Mouse (Mus musculus): ENCODE results near the gene Coq10b.
"Not testable (repeated sequence)": the region's sequence is repeated elsewhere in the genome, so short reads cannot be mapped to it uniquely, and the experiment has no call there.

Coq10b gene

GRCm38 (mm10) chr1:55052355-55052953, at the start of gene Coq10b:
Gene Coq10b, plus strand, starts transcription at chr1:55052770.
- in situ Hi-C loops (cut with MboI, MseI), result no loop called here

GRCm38 (mm10) chr1:55008313-55008712, 44.3 kb upstream of the Coq10b start:
- in situ Hi-C loops (cut with MboI, MseI), result not testable (repeated sequence)

- in situ Hi-C loops (cut with MboI, MseI), result no loop called here
These were observed 40.1 kb upstream of the Coq10b start for GRCm38 (mm10) chr1:55012513-55012912.

GRCm38 (mm10) chr1:55021907-55022306, 30.7 kb upstream of the Coq10b start:
- in situ Hi-C loops (cut with MboI, MseI), result loop anchor here in 1 of 2 experiments (5.0 kb wide), 1 partner anchor 65 kb away; the partner anchor contains the start of genes Hspd1 and Hspe1

GRCm38 (mm10) chr1:55025656-55026430, 26.7 kb upstream of the Coq10b start:
- in situ Hi-C loops (cut with MboI, MseI), result loop anchor here in 1 of 2 experiments (5.0 to 25.0 kb wide), 2 partner anchors 61 to 1264 kb away; partner anchors contain the start of genes Hspd1 and Hspe1

GRCm38 (mm10) chr1:55026444-55027252, 25.9 kb upstream of the Coq10b start:
- in situ Hi-C loops (cut with MboI, MseI), result loop anchor here in 1 of 2 experiments (5.0 to 25.0 kb wide), 2 partner anchors 61 to 1264 kb away; partner anchors contain the start of genes Hspd1 and Hspe1

GRCm38 (mm10) chr1:55027253-55027801, 25.2 kb upstream of the Coq10b start, which contains the start of gene Sf3b1:
Gene Sf3b1, minus strand, starts transcription at chr1:55027481.
- in situ Hi-C loops (cut with MboI, MseI), result loop anchor here in 1 of 2 experiments (5.0 to 25.0 kb wide), 2 partner anchors 60 to 1265 kb away; partner anchors contain the start of genes Hspd1 and Hspe1

- in situ Hi-C loops (cut with MboI, MseI), result loop anchor here in 1 of 2 experiments (5.0 to 25.0 kb wide), 2 partner anchors 59 to 1266 kb away; partner anchors contain the start of genes Hspd1 and Hspe1
These were observed 24.6 kb upstream of the Coq10b start for GRCm38 (mm10) chr1:55027966-55028365.

- in situ Hi-C loops (cut with MboI, MseI), result loop anchor here in 1 of 2 experiments (5.0 to 25.0 kb wide), 2 partner anchors 59 to 1266 kb away; partner anchors contain the start of genes Hspd1 and Hspe1
These were observed 23.9 kb upstream of the Coq10b start for GRCm38 (mm10) chr1:55028512-55029249.

GRCm38 (mm10) chr1:55029446-55029845, 23.1 kb upstream of the Coq10b start:
- in situ Hi-C loops (cut with MboI, MseI), result loop anchor here in 1 of 2 experiments (5.0 to 25.0 kb wide), 2 partner anchors 58 to 1267 kb away; partner anchors contain the start of genes Hspd1 and Hspe1

- in situ Hi-C loops (cut with MboI, MseI), result loop anchor here in 1 of 2 experiments (25.0 kb wide), 1 partner anchor 1269 kb away; no protein-coding TSS in a partner anchor
These were observed 21.4 kb upstream of the Coq10b start for GRCm38 (mm10) chr1:55031026-55031779.

- in situ Hi-C loops (cut with MboI, MseI), result loop anchor here in 1 of 2 experiments (25.0 kb wide), 1 partner anchor 1278 kb away; no protein-coding TSS in a partner anchor
These were observed 12.6 kb upstream of the Coq10b start for GRCm38 (mm10) chr1:55039944-55040343.

GRCm38 (mm10) chr1:55041691-55042090, 10.9 kb upstream of the Coq10b start:
- in situ Hi-C loops (cut with MboI, MseI), result loop anchor here in 1 of 2 experiments (25.0 kb wide), 1 partner anchor 1279 kb away; no protein-coding TSS in a partner anchor

GRCm38 (mm10) chr1:55042246-55042645, 10.3 kb upstream of the Coq10b start:
- in situ Hi-C loops (cut with MboI, MseI), result loop anchor here in 1 of 2 experiments (25.0 kb wide), 1 partner anchor 1280 kb away; no protein-coding TSS in a partner anchor

GRCm38 (mm10) chr1:55043164-55043563, 9.4 kb upstream of the Coq10b start:
- in situ Hi-C loops (cut with MboI, MseI), result loop anchor here in 1 of 2 experiments (25.0 kb wide), 1 partner anchor 1281 kb away; no protein-coding TSS in a partner anchor

GRCm38 (mm10) chr1:55048841-55049587, 3.6 kb upstream of the Coq10b start:
- in situ Hi-C loops (cut with MboI, MseI), result loop anchor here in 1 of 2 experiments (25.0 kb wide), 1 partner anchor 1287 kb away; no protein-coding TSS in a partner anchor

GRCm38 (mm10) chr1:55051671-55052070, 899 bp upstream of the Coq10b start:
- in situ Hi-C loops (cut with MboI, MseI), result no loop called here

GRCm38 (mm10) chr1:55053005-55053404, 435 bp downstream of the Coq10b start:
- in situ Hi-C loops (cut with MboI, MseI), result no loop called here

Data from T-helper 17 cell (primary cell).